Mouse (Mus musculus) myocyte (in vitro differentiated cells): ENCODE results near the gene Zcchc7.

Experiments used
- POLR2A ChIP-seq: IDR thresholded peaks from one replicate; pipeline ENCODE4 v1.6.1; 2011; ENCODE audit warnings: low read depth, mild to moderate bottlenecking, control low read depth, moderate library complexity; ENCODE audit not compliant: insufficient read length
- USF1 ChIP-seq: IDR thresholded peaks from one replicate; pipeline ENCODE4 v1.6.1; 2011; ENCODE audit warnings: low read depth, mild to moderate bottlenecking, control low read depth, moderate library complexity

DNA sequence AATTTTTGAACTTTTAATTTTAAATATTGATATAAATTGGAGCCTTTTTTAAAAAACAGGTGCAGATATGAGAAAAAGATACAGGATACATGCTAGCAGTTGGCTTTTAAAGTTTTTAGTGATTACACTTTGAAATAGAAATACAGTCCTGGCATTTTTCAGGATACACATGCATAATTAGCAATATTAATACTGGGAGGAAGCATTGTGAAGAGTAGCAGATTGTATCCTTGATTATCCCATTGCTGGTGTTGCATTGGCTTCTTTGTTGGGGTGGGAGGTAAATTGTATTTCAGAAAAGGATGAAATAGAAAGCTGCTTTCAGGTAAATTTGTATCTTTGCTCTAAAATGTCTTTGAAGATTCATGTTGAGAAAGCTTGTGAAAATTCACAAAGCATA, 22.0 kb downstream of the Zcchc7 start:
- TF ChIP-seq POLR2A (no peak), USF1 (no peak)
